Mouse (Mus musculus) hindbrain, embryonic 14.5 days (tissue): ENCODE results near the gene Tgfa. TPM values are rescaled to one million over a fixed set of nuclear protein-coding genes. Genes with fewer than 3 reads are reported as not detected.

ENCODE experiments used
- ATAC-seq: fragments of 200-750 bp; cut with Nextera tagmentation; 2 replicates; pipeline ENCODE4 v1.8.0; 2017; ENCODE audit warnings: moderate number of reproducible peaks, mild to moderate bottlenecking, moderate TSS enrichment, moderate library complexity; ENCODE audit not compliant: low FRiP score
- DNase-seq: peaks from one replicate; pipeline ENCODE4 v3.0.0-alpha.2; 2015; ENCODE audit warnings: low spot score
- H3K27ac ChIP-seq: fragments of 300-500 bp; sonication (generic); 2 replicates; pipeline ENCODE4 v1.5.1; 2014; ENCODE audit warnings: mild to moderate bottlenecking, moderate library complexity
- H3K27me3 ChIP-seq: fragments of 300-500 bp; sonication (generic); 2 replicates; pipeline ENCODE4 v1.6.1; 2014; ENCODE audit warnings: mild to moderate bottlenecking, low read length, mixed read lengths; ENCODE audit not compliant: control insufficient read depth, insufficient read depth
- H3K36me3 ChIP-seq: fragments of 300-500 bp; sonication (generic); replicated peaks from 2 replicates; pipeline ENCODE4 v1.6.1; 2014; ENCODE audit not compliant: control insufficient read depth, insufficient read depth
- H3K4me1 ChIP-seq: fragments of 300-500 bp; sonication (generic); replicated peaks from 2 replicates; pipeline ENCODE4 v1.6.1; 2014; ENCODE audit warnings: antibody characterized with exemption, low read length, mixed read lengths; ENCODE audit not compliant: control insufficient read depth, insufficient read depth
- H3K4me2 ChIP-seq: fragments of 300-500 bp; sonication (generic); replicated peaks from 2 replicates; pipeline ENCODE4 v1.6.1; 2014; ENCODE audit warnings: mild to moderate bottlenecking, moderate library complexity
- H3K4me3 ChIP-seq: fragments of 300-500 bp; sonication (generic); replicated peaks from 2 replicates; pipeline ENCODE4 v1.5.1; 2014; ENCODE audit warnings: mild to moderate bottlenecking, low read length
- H3K9ac ChIP-seq: fragments of 300-500 bp; sonication (generic); 2 replicates; pipeline ENCODE4 v1.6.1; 2014
- H3K9me3 ChIP-seq: fragments of 300-500 bp; sonication (generic); 2 replicates; pipeline ENCODE4 v1.6.1; 2016; ENCODE audit warnings: low read length; ENCODE audit not compliant: control insufficient read depth
- WGBS: fragments of 180-500 bp; shearing (Covaris S2); extraction: QIAGEN DNeasy Blood & Tissue Kit; methylation state at CpG from one replicate; pipeline ENCODE4 v1.1.7; 2014; 5-methylcytosine and 5-hydroxymethylcytosine counted together
- polyA plus RNA-seq: library from polyadenylated mRNA; unstranded; fragments of >200 nt; fragmentation: Nextera tagmentation; extraction: Ambion mirVana; gene quantifications from 2 replicates; pipeline ENCODE4 v1.2.1, GENCODE M21; 2014

Tgfa gene
- polyA plus RNA-seq, 1 experiment from 2014 or later: 23.1 TPM

DNA sequence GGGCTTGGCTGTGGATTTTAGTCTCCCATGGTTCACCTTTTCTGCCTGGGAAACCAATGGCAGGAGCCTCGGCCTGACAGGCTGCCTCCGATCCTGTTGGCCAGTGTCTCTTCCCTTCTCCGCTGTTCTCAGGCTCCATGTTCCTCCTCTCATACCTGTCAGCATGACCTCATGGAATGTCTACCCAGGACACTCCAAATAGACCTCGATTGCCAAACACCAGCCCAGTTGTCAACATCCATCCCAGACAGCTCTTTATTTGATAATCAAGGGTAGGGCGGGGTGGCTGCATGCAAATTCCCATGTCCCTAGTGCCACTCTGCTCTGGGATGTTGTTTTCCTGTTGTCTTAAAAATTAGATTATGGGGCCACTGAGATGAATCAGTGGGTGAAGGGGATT lies 5.9 kb downstream of the Tgfa start:
- H3K9me3 ChIP-seq: no peaks in the 10 kb centered on the region
- no peak overlapping the region for H3K9ac ChIP-seq
- no peak for DNase-seq
- no peak overlapping the region for H3K27ac ChIP-seq
- H3K27me3 ChIP-seq: 0 out of 2 replicates have a peak, but pooled peaks cover 2% of the 10 kb centered on the region
- H3K4me2 ChIP-seq: no peak overlapping the region
- H3K4me3 ChIP-seq: no peak overlapping the region
- ATAC-seq: no peak
- WGBS: 89% methylated on average over 5 of the region's 5 CpGs
- peaks cover 3% of the 10 kb centered on the region for H3K4me1 ChIP-seq
- H3K36me3 ChIP-seq: no peaks in the 10 kb centered on the region

DNA sequence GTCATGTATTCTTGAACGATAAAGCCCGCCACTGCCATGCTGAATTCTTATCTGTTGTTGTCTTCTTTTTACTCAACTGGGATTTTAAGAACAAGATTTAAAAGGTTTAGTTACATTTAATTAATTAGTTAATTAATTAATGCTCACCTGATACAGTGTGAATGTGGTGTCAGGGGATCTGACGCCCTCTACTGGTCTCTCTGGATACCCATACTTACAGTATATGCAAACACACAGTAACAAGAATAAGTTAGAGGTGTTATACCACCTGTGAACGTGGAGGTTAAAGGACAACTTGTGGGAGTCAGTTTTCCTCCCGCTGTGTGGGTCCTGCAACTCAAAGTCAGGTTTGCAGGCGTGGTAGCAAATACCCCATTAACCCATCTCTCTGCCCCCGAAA lies 8.1 kb downstream of the Tgfa start:
- H3K27ac ChIP-seq: no peak overlapping the region
- DNase-seq: no peak
- H3K27me3 ChIP-seq: no peaks in the 10 kb centered on the region
- no peak overlapping the region for H3K4me2 ChIP-seq
- no peaks in the 10 kb centered on the region for H3K36me3 ChIP-seq
- no peaks in the 10 kb centered on the region for H3K4me1 ChIP-seq
- 77% methylated on average over 7 of the region's 7 CpGs for WGBS
- ATAC-seq: no peak
- H3K9me3 ChIP-seq: no peaks in the 10 kb centered on the region
- no peak overlapping the region for H3K9ac ChIP-seq
- H3K4me3 ChIP-seq: no peak overlapping the region

- Histone ChIP-seq H3K9me3 (no peaks in the 10 kb centered on the region), H3K4me2 (no peak overlapping the region), H3K27me3 (no peaks in the 10 kb centered on the region), H3K4me3 (no peak overlapping the region), H3K36me3 (no peaks in the 10 kb centered on the region), H3K27ac (no peak overlapping the region), H3K9ac (no peak overlapping the region), H3K4me1 (no peaks in the 10 kb centered on the region)
- DNase-seq (no peak), ATAC-seq (no peak)
- WGBS: 84% methylated on average over 6 of the region's 6 CpGs
Measured at GRCm38 (mm10) chr6:86206014-86206413, 11.0 kb downstream of the Tgfa start.

DNA sequence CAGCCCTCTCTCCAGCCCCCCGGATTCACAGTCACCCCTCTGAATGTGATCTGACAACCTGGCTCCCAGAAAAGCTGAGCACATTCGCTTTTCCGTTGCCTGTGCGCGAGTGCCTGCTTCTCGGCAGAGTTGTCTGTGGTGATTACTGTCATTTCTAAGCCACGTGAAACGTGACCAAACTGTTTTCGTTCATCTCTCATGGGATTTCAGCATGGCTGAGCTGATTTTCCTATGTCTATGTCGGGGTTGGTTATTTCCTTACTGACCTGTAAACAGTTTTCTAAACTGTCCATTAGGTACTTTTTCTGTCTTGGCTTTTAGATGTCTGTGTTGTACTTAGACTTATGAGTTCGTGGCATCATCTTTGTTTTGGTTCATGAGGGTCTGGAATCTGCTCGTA lies 12.0 kb downstream of the Tgfa start:
- H3K4me3 ChIP-seq: no peak overlapping the region
- ATAC-seq (no peak), DNase-seq (no peak)
- no peak overlapping the region for H3K27ac ChIP-seq
- H3K4me1 ChIP-seq: no peaks in the 10 kb centered on the region
- H3K27me3 ChIP-seq: no peaks in the 10 kb centered on the region
- no peaks in the 10 kb centered on the region for H3K9me3 ChIP-seq
- H3K36me3 ChIP-seq: no peaks in the 10 kb centered on the region
- 70% methylated on average over 12 of the region's 12 CpGs for WGBS
- H3K9ac ChIP-seq: no peak overlapping the region
- H3K4me2 ChIP-seq: no peak overlapping the region

DNA sequence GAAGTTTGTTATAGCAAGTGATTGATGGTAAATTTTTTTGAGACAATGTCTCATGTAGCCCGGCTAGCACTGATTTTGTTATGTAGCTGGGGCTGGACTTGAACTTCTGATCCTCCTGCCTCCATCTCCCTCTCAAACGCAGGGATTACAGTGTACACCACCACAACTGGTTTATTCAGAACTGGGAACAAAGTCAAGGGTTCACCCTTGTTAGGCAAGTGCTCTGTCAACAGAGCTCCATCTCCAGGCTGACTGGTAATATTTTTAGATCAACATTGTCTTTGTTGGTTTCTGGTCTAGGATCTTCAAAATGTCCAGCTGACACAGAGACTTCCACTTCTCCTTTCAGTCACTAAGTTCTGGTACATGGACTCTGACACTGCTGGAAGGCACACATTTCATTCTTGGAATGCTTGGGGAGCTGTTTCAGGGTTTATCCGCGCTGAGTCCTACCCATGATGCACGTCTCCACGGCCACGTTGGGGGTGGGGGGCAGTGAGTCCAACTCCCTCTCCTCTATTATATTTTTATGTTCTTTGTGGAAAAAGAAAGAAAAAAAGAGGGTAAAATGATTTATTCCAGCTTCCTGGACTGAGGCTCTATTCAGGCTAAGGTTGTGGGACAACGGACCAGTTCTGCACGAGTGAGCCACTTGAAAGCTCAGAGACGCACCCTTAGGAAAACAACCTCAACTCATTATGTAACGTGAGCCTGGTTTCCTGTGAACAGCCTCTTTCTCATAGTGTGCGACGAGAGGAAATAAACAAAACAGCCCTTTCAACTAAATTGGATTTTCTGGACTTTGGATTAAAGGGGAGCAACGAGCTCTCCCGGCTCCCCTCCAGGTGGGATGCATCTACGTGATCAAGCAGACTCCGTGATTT lies 14.4 kb downstream of the Tgfa start:
- H3K9ac ChIP-seq: no peak overlapping the region
- ATAC-seq: no peak
- H3K9me3 ChIP-seq: no peaks in the 10 kb centered on the region
- peak overlapping the region; percentile 19; the same call in 1 of the 2 replicates for H3K4me2 ChIP-seq
- H3K27me3 ChIP-seq: no peaks in the 10 kb centered on the region
- H3K4me1 ChIP-seq: no peaks in the 10 kb centered on the region
- no peaks in the 10 kb centered on the region for H3K36me3 ChIP-seq
- 46% methylated on average over 17 of the region's 17 CpGs for whole genome bisulfite sequencing
- 0 out of 2 replicates have a peak overlapping the region, but pooled peaks have one; percentile 5 for H3K27ac ChIP-seq
- no peak overlapping the region for H3K4me3 ChIP-seq
- DNase-seq: no peak

DNA sequence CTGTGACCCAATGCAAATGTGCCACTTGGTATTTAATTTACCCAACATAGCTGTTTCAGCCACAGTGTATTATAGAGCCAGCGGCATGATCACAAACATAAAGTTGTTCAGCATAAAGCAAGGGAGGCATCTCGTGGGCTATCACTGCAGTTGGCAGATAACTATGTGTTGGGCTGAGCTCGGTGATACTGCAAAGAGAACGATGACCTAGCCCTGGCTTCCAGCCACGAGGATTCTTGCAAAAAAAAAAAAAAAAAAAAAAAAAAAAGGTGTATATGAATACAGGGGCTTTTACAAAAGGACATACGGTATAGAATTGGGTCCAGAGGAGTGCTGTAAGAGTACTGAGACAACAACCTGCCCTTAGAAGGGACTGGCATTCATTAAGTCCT lies 15.0 kb downstream of the Tgfa start:
- Histone ChIP-seq H3K4me1 (no peaks in the 10 kb centered on the region), H3K4me2 (peak overlapping the region; percentile 19; the same call in 1 of the 2 replicates), H3K9me3 (no peaks in the 10 kb centered on the region), H3K4me3 (no peak overlapping the region), H3K36me3 (no peaks in the 10 kb centered on the region), H3K27ac (no peak overlapping the region), H3K27me3 (no peaks in the 10 kb centered on the region), H3K9ac (no peak overlapping the region)
- ATAC-seq: no peak
- no peak for DNase-seq
- 64% methylated on average over 6 of the region's 6 CpGs for WGBS

DNA sequence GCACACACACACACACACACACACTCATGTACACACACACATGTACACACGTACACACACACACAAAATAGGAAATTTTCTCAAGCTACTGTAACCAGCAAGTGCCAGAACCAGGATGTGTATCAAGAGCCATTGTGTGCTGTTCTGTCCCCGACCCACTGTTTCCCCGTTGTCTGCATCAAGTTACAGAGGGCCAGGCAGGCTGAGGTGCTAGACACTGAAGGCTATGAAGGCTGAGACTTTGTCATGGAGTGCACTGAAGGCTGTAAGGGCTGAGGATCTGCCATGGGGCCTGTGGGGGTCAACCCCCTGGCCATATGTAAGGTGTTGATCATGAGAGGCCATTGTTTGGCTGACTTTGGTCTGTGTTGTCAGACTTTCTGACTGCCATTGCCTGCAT lies 15.6 kb downstream of the Tgfa start:
- no peak overlapping the region for H3K4me3 ChIP-seq
- no peak for ATAC-seq
- H3K27ac ChIP-seq: no peak overlapping the region
- H3K4me2 ChIP-seq: no peak overlapping the region
- H3K4me1 ChIP-seq: no peaks in the 10 kb centered on the region
- H3K36me3 ChIP-seq: no peaks in the 10 kb centered on the region
- no peaks in the 10 kb centered on the region for H3K9me3 ChIP-seq
- H3K9ac ChIP-seq: no peak overlapping the region
- WGBS: 67% methylated on average over 3 of the region's 3 CpGs
- H3K27me3 ChIP-seq: no peaks in the 10 kb centered on the region
- no peak for DNase-seq

GRCm38 (mm10) chr6:86211081-86211763 lies 16.2 kb downstream of the Tgfa start:
- Histone ChIP-seq H3K4me2 (no peak overlapping the region), H3K4me3 (no peak overlapping the region), H3K9me3 (no peaks in the 10 kb centered on the region), H3K27me3 (no peaks in the 10 kb centered on the region), H3K36me3 (no peaks in the 10 kb centered on the region), H3K27ac (no peak overlapping the region), H3K4me1 (no peaks in the 10 kb centered on the region), H3K9ac (no peak overlapping the region)
- ATAC-seq (no peak), DNase-seq (no peak)
- WGBS: 42% methylated on average over 12 of the region's 12 CpGs

GRCm38 (mm10) chr6:86212871-86213640 lies 18.0 kb downstream of the Tgfa start:
- WGBS: 84% methylated on average over 3 of the region's 3 CpGs
- Histone ChIP-seq H3K36me3 (no peaks in the 10 kb centered on the region), H3K27me3 (no peaks in the 10 kb centered on the region), H3K9me3 (no peaks in the 10 kb centered on the region), H3K27ac (no peak overlapping the region), H3K4me3 (no peak overlapping the region), H3K4me2 (no peak overlapping the region), H3K4me1 (no peaks in the 10 kb centered on the region), H3K9ac (no peak overlapping the region)
- ATAC-seq (no peak), DNase-seq (no peak)
